Mouse (Mus musculus) gastrocnemius, postnatal 4 days (tissue): Measurements from ENCODE around the gene 1700028K03Rik. TPM values are rescaled to one million over a fixed set of nuclear protein-coding genes. Genes with fewer than 3 reads are reported as not detected.

Experiments used
- DNase-seq, 2 experiments: peaks; one replicate each; pipeline ENCODE4 v3.0.0; 2021 to 2022; ENCODE audit warnings: low spot score in 2 of 2, mixed read lengths in 2 of 2
- long read RNA-seq, 2 experiments: library from polyadenylated mRNA; stranded (forward); transcript quantifications; one replicate each; pipeline ENCODE4 v2.0.0; 2021
- total RNA-seq, 2 experiments: library from RNA; stranded (reverse); gene quantifications; 2 replicates each; pipeline ENCODE4 v1.2.3; 2021

The 1700028K03Rik gene
- total RNA-seq: under 1 TPM; 0.13 to 0.17 TPM
- long read RNA-seq, experiment 1: 0 reads
- long read RNA-seq, experiment 2: 0 reads

DNA sequence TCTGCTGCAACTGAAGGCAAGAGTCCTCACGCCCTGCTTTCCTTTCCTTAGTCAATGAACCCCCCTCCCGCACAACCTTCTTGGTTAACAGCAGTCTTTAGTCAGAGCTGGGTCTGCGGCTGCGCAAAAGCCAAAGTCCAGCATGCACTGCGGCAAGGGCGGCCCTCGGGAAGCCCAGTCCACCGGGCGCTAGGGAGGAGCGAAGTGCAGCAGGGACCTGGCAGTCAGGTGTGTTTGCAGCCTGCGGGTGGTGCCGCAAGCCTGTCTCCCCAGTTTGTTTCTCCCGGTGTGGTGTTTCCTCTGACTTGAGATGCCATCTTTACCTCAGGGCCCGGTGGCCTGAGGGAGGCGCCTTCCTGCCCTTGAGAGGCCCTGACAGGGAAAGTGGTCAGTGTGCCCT, at the start of gene 1700028K03Rik:
Gene 1700028K03Rik (plus strand): TSS at position 129 of the 400 bp plus-strand sequence.
- DNase-seq: no peak

DNA sequence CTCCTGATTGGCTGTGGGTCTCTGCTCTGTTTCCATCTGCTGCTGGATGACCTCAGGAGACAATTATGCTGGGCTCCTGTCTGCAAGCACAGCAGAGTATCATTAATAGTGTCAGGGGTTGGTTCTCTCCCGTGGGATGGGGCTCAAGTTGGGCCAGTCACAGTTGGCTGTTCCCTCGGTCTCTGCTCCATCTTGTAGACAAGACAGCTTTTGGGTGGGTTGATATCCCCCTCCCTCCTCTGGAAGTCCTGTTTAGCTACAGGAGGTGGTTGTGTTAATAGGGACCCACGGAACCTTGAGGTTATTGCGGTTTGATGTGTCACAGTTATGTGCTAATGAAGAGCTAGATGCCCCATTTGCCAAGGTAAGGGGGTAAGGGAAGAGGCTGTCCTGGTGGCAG, 45.5 kb upstream of the 1700028K03Rik start:
- DNase-seq: no peak

DNA sequence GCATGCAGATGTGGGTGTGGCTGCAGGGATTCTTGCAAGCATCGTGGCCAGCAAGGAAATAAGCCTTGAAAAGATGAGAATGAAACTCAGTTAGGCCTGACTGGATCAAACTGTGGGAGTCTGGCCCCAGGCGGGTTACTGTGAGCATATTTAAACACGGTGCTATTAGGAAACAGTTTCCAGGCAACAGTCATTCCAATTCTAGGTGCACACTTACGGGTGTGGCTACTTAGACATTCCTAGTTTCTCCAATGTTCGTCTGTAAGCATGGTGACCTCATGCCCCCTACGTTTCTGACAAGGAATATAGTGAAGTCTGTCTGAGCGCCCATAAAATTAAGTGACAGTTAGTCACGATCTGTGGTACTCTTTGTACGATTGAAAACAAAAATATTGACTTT, 43.5 kb upstream of the 1700028K03Rik start:
- no peak for DNase-seq

DNA sequence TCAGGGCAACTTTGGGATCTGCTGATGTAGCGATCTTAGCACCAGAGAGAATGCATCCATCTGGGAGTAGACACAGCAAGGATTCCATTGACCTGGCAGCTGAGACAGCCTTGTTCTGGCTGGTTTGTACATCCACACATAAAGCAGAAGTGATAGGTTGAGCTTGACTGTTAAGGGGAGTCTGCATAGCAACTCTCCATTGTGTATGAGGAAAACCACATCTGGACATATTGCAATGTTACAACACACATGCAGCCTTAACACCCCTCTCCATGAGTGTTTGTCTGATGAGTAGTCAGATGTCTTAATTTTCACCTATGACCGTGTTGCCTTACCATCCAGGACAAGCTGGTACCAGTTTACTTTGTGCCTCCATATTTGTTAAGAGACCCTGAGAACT, 42.0 kb upstream of the 1700028K03Rik start:
- DNase-seq: no peak

DNA sequence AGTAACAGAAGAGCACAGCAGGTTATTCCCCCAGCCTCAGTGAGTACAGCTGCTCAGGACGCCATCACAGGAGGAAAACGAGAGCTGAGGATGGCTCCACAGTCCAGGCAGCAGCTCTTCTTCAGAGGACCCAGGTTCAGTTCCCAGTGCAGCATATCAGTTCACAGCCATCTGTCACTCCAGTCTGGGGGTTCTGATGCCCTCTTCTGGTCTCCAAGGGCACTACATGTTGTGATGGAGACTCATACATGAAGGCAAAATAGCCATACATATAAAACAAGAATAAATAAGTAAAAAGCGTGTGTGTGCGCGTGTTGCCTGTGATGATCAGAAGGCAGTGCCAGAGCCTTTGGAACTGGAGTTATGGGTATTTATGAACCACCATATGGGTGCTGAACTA, 39.8 kb upstream of the 1700028K03Rik start:
- DNase-seq: no peak

DNA sequence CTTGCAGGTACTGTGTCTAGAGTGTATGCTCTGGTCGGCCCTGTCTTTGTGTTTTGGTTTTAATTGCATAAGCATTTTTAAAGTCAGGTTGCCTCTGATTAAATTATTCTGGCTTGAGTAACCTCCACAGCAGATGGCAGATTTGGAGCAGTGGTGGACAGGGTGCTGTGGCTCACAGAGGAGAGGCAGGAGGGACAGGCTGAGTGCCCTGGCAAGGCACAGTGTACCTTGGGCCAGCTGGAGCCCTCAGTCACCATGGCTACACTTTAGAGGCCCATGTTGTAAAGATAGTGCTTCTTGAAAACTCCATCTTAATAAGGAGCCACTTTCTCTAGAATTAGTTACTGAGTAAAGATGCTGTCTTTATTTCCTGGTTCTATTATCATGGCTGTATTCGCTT, 38.5 kb upstream of the 1700028K03Rik start:
- no peak for DNase-seq

DNA sequence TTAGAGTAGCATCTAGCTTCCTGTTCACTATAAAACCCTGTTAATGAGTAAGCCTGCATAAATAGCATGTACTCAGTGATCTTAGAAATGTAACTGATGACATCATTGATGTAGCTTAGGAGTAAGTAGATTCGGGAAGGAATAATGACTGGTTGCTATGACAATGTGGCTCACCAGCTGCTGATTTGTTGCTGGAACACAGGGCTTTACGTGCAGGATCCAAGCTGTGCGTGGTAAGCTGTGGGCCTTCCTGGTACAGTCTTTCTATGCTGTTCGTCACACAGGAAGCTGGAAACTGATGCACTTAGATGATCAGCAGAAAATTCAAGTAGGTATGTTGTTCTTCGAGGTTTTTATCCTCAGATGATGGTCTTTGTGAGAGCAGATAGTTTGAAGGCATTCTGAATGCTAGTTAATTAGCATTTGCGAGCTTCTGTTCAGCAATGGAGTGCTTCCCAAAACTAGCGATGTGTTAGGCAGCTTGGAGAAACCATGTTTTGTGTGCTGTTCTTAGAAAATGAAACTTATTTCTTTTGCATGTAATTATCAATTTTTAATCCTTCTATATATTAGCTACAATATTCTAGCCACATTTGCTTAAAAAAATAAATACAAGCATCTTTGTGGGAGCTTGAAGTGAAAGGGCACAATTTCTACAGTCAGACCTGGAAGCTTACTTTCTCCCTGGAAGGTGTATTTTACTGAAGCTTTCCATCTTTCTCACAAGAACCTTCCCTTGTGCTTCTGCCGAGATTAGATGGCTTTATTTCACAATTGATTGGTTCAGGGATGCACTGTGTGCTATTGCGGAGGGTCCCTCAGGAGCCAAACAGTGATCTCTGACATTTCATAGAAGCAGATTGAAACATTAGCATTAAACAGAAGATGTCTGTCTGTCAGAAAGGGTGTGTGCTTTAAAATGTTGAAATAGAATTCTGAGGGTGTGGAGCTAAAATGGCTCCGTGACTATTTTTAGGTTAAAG, 36.7 kb upstream of the 1700028K03Rik start:
- no peak for DNase-seq

DNA sequence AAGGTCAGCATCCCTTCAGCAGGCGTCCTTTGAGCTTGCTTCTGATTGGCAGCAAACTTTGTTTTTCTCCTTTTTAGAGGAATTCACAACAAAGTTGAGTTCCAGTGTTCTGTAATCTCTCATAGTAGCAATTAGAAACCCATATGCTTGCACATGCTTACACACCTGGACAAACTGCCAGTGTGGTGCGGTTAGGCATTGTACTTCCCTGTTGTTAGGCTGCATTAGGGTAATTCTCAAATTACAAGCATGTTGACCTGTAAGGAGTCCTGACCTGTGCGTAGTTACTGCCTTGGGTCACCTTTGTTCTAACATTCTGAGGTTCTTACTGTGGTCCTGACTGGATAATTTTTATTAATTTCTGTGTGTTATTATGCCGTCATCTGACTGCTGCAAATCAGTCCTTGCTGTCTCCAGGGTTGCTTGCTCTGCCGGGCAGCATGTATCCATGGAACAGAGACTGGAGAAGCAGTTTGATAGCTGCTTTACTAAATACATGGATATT, 35.7 kb upstream of the 1700028K03Rik start:
- DNase-seq: no peak

DNA sequence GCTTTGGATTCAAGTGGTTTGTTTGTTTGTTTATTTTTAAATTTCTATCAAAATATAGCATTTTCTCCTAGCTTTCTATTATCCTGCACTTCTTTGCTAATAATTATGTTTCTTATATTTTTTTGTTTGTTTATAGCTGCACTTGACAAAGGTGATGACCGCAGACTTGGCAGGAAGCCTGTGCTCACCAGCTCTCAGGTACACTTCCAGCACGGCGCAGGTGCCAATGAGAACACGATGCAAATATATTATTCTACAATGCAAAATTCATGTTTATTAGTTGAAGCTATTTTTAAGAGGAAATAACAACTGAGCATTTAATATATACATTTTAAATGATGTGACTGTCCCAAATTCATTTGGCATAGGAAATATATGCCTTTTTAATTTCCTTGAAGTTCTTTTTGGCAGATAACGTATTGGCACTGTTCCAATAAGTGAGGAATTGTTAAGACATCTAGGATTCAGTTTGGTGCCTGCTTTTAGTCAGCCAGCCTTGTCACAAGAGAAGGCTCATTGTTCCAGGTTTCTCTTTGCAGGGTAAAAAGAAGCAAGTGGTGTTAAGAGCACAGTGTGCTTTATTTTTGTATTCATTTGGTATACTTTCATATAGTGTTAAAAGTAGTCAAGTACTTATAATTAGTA, 34.5 kb upstream of the 1700028K03Rik start:
- no peak for DNase-seq

DNA sequence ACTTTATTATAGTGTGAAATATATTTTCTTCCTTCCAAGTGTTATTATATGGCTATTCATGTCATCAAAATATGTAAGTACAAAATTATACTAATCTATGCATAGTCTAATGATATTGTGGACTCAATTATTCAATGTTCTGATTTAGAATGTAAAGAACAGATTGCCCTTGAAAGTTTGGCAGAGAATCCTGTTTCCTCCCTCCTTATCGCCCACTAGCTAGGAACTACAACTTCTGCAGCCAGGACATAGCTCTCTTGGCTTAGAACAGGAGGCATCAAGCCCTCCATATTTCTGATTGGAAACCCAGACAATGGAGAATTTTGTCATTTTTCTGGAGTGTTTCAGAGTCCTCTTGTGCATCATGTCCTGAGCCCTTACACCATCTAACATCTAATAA, 33.8 kb upstream of the 1700028K03Rik start:
- no peak for DNase-seq

DNA sequence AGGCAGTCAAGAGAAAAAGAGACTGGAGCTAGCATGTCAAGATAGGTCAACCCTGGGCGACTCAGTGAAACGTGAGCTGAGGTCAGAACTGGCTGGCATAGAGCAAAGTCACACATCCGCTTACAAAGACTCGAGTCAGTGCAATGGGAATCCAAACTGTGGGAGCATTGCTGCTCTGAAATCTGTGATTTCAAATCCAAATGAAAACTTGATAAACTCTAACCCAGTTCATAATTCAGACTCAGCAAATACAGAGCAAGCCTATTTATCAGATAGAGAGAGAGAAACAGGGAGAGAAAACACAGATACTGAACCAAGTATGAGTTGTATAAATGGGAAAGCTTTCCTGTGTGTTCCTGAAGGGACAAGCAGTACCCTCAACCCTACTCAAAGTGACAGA, 27.2 kb upstream of the 1700028K03Rik start, which contains the start of gene Gm42669:
Gene Gm42669 (plus strand): TSS at position 301 of the 400 bp plus-strand sequence.
- no peak for DNase-seq

DNA sequence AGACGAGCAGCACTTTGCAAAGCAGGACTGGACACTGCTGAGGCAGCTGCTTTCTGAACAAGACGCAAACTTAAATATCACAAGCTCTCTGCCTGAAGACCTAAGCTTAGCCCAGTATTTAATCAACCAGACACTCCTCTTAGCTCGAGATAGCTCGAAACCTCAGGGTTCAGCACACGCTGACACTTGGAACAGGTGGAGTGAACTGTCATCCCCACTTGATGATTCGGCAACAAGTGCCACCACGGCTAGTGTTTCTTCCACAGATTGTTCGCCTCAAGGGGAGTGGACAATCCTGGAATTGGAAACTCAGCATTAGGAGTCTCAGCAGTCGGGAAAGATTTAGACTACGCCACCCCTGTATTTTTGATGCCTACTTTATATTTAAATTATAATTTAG, 24.0 kb upstream of the 1700028K03Rik start:
- DNase-seq: no peak

DNA sequence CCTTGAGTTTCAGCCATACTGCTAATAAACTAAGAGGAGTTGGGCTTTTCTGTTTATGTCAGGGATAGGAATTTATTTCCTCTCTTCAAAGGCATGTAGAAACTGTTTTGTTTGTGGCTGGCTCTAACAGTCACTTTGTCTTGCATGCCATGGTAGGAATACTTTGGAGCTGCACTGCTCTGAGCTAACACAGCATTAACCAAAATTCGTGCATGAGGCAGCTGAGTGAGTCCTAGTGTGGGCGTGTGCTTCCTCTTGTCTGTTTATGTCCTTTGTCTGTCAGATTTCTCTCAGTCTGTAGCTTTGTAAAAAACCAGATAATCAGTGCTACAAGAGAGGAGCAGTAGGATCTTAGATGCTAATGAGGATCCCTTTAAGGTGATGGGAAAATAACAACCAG, 23.2 kb upstream of the 1700028K03Rik start:
- no peak for DNase-seq

DNA sequence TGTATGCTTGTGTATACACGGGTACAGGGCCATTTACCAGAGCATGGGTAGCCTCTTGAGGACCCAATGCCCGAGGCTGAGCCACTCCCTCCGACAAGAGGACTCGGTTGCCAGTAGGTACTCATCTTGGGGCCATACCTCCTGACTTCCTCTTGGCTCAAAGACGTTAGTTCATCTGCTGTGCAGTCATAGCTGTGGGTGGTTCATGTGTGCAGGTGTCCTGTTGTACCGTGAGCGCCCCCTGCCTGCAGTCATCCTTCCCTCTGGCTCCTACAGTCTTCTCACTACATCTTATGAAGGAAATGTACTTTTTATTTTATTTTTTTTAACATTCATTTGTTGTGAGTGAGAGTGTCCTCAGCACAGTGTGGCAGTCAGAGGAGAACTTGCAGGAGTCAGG, 20.9 kb upstream of the 1700028K03Rik start:
- DNase-seq: peak in 1 of 2 experiments; percentile 22

DNA sequence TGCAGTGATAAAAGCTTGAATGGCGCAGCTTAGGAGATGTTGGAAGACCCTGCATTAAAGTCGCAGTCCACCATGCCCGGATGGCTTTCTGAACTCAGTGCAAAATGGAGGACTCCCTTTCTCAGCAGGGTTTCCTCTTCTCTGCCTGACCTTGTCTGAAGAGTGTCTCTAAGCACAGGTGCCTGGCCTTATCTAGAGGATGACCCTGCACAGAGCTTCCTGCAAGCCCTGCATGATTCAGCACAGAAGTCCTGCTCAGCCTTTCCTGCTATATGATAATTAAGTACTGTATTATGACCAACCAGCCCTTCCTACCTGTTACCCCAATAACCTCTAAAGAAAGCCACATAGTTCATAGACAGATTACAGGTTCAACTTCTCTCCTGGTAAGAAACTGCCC, 19.1 kb upstream of the 1700028K03Rik start:
- DNase-seq: no peak

DNA sequence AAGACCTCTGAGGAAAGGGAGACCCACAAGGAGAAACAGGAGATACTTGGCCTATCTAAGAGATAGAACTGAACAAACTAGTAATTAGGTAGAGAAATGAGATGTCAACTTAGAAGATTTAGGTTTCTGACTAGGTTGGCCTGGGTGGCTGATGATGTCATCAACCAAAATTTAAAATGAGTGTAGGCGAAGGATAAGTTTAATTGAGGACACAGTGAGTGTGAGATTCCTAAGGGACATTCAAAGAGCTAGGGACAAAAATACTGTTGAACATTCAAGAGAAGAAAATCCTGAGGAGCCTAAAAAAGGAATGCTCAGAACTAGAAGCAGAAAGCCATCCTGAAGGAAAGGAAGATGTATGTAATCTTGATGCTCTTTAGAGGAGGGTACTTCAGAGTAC, 18.4 kb upstream of the 1700028K03Rik start:
- DNase-seq: no peak

DNA sequence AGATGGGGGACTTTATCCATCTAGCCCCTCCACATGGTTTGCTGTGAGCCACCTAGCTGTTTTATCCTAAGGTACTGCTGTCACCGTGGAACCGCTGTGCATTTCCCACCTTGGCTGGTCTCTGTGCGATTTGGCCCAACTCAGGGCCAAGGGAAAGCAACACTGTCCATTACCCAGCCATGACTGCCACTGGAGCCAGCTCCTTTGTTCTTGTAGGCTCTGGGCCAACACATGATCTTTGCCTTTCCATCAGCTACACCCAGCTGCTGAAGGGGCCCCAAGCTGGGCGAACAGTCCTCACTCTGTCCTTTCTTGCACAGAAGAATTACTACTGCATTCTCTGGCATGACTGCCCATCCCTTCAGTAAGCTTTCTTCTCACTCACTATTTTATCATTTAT, 15.9 kb upstream of the 1700028K03Rik start:
- peak in 1 of 2 experiments; percentile 25 for DNase-seq

DNA sequence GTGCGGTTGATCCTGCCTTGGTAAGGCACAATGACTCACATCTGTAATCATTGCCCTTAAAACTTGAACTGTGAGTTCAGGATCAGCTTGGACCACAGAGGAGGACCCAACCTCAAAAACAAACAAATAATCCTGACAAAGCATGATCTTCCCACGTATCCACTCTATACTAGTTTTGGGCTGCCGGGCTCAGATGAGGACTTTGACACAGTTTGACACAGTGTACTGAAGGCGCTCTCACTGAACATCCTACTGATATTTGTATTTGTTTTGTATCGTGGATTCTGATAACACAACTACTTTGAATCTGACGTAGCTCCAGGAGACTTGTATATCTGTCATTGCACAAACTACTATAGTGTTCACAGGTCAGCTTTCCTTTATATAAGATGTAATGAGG, 13.1 kb upstream of the 1700028K03Rik start:
- no peak for DNase-seq

DNA sequence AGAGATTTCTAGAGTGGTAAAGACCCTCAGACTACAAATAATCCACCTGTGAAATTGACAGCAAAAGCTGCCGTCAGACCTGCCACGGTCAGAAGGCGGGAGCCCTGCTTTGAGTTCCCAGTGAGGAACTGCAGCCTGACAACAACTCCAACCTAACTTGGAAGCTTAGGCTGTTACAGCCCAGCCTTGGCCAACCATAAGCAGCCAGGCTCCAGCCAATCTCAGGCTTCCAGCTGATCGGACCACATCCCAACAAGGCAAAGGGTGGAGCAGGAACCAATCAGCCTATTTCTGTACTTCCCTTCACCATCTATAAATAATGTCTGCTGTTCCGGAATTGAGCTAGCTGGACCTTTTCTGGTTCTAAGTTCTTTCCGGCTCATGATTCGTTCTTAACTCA, 12.6 kb upstream of the 1700028K03Rik start:
- no peak for DNase-seq

DNA sequence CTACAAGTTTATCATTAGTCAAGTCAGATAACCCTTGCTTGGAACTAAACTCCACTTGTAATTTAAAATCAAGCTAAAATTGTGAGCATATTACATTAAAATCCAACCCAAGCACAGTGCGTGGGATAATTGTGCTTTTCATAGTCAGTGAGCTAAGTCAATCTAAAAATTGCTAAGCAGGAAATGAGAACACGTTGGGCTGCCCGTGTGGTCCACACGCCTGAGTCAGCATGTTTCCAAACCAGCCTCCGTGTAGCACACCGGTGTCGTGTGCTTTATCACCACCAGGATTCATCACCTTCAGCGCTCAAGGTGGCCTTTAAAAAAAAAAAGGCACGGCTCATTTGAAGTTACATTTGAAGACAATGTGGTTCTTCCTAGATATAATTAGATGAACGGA, 10.2 kb upstream of the 1700028K03Rik start:
- DNase-seq: no peak

DNA sequence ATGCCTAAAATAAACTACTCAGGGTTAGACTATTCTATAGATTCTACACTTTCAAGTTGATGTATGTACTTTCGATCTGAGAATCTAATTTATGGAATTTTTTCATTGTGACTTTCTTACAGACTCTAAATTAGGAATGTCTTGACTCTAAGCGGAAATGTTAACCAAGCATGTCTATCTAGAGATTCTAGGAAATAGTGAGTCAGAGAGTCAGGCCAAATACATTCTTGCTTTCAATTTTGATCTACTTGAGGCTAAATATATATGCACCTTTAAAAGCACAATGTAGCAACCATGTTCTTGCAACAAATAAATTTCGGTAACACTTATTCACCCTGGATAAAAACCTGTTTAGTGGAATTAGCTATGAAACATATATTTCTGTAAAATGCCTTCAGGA, 5.7 kb upstream of the 1700028K03Rik start:
- no peak for DNase-seq

DNA sequence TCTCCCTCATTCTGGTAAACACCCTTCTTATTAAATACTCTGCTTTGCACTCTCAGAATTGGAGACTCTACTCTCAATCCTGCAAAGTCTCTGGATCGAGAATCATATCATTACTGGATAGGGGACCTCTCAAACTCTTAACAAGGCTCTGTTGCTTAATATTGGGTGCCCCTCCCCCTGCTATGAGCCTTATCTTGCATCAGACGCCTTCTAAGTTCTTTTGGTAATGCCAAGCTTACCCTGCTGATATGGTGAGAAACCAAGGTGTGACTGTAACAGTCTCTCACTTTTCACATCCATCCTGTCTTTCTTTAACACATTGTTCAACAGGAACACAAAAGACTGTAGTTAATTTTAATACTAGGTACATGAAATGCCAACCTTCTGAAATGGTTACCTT, 919 bp upstream of the 1700028K03Rik start:
- no peak for DNase-seq
